Mouse (Mus musculus): Measurements from ENCODE around the gene E2f4.
A peak's percentile ranks its signal among the peaks of the same experiment; 100 is the strongest.

E2f4 gene

DNA sequence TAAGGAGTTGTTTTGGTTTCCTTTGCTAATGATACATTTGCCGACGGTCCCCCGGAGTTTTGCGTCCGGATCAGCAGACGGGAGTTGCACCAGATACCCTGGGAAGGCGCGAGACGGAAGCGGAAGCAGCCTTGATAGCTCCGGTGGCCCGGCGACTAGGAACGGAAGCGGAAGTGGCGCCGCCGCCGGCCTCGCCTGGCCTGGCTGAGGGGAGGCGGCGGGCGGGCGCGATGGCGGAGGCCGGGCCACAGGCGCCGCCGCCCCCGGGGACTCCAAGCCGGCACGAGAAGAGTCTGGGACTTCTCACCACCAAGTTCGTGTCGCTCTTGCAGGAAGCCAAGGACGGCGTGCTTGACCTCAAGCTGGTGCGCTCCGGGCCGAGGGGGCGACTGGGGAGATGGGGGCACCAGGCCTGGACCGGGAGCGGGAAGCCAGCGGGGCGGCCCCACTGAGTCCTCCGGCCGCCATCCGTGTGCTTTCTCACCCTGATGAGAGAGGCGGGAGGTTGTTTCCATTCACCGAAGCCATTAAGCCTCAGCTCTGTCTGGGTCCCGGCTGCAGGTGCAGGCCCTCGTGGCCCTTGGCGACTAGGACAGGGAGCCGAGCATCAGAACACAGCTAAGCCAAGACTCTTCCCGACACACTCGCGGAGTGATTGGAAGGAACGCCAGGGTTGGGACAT lies at the start of gene E2f4:
E2f4 (plus strand) TSS at position 153 of the 682 bp plus-strand sequence.
- DNase-seq = peak; percentile 82 to 86

DNA sequence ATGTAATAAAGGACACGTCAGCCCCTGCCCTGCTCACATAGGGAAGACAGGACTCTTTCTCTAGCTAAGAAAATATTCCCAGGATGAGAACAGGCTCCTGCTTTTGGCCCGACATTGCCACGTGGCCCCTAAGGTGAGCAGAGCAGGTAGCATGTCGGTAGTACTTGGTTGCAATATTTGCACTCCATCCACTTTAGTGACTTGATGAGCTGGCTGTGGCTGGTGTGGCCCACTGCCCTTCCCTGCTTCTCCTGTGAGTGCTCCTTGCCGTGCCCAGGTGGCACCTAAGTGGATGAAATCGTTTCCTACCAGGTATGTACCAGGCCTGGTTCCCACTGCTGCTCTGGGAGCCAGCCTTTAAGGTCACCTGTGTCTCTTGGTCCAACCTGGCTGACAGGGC lies 45.5 kb upstream of the E2f4 start:
- DNase-seq = no peak

- no peak for DNase-seq
Observed at GRCm38 (mm10) chr8:105252680-105253537, 44.6 kb upstream of the E2f4 start.

GRCm38 (mm10) chr8:105253766-105254151 lies 43.7 kb upstream of the E2f4 start:
- no peak for DNase-seq

DNA sequence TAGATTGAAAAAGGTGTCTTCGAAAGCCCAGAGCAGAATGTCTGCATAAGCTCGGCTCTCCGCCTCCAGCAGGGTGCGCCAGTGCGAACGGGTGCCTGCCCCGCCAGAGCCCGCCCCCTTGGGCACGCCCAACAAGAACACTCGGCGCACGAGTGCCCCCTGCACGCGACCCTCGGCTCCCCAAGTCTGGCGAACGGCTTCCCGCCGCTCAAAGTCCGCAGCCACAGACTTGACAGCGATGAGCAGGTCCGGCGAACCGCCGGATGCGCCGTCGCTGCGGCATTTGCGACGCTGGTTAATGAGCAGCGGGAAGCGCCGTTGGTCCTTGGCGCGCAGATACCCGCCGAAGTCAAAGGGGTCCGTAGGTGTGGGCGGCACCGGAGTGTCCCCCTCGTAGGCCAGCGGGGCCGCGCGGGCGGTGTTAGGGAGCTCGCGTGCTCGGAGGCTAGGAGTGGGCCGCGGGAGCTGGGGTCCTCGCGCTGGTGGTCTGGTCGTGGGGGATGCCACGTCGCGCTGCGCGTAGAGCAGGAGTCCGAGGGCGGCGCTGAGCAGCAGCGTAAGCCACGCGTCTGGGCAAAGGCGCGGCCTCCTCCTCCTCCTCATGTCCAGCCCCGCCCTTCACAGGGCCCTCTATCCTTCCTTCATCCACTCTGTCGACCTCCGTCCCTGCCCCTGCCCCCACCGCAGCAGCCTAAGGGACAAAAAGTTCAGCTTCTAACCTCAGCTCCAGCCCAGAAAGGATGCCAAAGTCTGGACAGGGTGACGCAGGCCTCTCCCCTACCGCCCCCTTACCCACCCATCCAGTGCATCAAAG lies 43.1 kb upstream of the E2f4 start:
- peak; percentile 79 to 94 for DNase-seq

- peak in 1 of 2 experiments; percentile 43 for DNase-seq
Observed at GRCm38 (mm10) chr8:105254966-105255350, 42.5 kb upstream of the E2f4 start, which contains the start of gene B3gnt9. Gene B3gnt9, minus strand, starts transcription at chr8:105255153.

DNA sequence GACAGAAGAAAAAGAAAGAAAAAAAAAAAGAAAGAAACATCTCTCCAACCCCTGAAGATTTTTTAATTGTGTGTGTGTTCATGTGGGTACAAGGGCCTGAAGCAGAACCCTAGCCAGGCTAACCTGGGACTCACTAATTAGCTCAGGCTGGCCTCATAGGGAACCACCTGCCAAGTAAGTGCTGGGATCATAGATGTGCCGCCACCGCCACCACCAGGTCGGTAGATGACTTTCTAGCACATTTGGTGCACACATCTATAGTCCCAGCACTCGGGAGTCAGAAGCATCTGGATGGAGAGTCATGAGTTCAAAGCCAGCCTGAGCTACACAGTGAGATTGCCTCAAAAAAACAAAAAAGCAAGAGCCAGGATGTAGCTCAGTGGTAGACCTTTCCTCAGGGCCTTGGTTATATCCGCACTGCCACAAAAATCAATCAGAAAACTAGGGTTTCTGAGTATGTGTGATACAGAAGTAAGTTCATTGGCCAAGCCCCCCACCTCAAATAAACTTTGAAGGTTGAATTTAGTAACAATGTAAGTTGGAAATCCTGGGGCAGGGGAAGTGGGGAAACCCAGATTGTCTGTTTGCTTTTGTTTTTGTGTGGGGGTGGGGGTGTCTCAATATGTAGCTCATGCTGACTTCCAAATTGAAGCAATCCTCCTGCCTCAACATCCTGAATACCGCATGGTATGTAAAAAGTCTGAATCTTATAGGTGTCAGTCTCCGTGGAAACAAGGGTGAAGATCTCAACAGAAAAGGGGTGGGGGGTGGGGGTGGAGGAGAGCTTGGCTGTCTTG lies 39.9 kb upstream of the E2f4 start:
- no peak for DNase-seq

GRCm38 (mm10) chr8:105258911-105259720 lies 38.3 kb upstream of the E2f4 start:
- DNase-seq = no peak

DNA sequence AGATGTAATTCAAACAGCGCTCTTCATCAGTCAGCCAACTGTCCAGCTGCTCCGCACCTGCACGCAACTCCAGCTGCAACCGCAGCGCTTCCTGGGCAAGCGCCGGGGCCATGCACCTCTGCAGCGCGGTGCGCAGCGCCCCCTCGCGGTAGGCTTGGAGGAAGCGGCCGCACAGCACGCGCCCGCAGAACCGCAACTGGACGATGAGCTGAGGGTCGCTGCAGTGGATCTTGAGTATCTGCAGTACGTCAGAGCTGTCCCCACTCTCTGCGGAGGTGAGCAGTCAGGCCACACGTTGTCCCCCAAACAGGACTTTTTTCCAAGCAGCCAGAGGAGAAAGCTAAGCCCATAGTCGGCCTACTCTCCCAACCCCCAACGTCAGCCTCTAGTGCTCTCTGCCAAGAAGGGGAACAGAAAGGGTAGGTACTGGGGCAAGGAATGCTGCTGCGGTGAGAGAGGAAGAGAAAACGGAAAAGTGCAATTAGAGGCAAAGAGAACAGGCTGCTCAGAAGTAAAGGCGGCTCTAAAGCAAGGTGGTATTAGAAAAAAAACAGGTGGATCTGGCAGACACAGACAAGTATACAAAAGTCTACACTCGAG lies 37.6 kb upstream of the E2f4 start:
- DNase-seq = peak; percentile 60 to 78

GRCm38 (mm10) chr8:105260371-105261099 lies 36.9 kb upstream of the E2f4 start:
- DNase-seq = no peak

GRCm38 (mm10) chr8:105261326-105261980 lies 36.0 kb upstream of the E2f4 start:
- no peak for DNase-seq

- no peak for DNase-seq
Observed at GRCm38 (mm10) chr8:105263244-105263912, 34.1 kb upstream of the E2f4 start.

DNA sequence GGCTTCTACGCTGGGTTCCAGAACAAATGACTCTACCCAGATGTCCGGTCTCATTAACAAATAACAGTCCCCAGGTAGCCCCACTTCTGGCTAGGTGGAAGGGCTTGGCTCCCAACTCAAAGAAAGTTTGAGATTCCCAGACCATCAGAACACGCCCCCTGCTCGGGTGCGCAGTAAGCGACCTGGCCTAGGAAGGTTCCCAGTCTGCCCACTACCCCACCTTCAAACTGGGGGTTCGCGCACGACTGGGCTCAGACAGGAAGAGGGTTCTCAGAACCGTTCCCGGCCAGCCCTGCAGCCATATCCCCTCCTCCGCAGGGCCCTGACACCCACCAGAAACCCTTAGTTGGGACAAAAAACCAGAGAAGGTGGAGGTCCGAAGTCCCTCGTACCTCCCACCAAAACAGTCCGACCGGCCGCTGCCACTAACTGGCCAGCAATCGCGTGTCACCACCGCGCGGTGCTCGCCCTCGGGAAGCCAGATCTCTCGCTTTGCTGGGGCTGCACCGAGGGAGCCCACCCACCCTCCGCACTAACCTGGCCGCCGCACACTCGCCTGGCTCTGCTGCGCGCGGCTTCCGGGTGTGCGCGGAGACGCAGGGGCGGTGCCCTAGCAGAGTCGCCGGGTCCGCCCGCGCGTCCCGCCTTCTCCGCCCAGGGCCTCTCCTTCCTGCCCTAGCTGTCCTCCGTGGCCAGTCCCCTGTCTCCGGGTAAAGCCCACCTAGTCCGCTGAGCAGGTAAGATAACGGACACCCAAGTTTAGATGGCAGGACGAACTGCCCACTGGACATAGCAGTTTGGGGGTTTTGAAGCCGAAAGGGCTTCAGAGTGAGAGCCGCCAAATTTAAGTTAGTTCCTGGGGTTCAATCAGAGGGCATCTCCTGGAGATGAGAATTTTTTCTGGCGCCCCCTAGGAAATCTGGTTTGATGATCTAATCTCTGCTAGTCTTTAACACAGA lies 33.2 kb upstream of the E2f4 start, which contains the start of the genes Tradd and Fbxl8:
Tradd (minus strand) TSS at position 586 of the 959 bp plus-strand sequence.
Fbxl8 (plus strand) TSS at position 625 of the 959 bp plus-strand sequence.
- DNase-seq = peak; percentile 71 to 77

DNA sequence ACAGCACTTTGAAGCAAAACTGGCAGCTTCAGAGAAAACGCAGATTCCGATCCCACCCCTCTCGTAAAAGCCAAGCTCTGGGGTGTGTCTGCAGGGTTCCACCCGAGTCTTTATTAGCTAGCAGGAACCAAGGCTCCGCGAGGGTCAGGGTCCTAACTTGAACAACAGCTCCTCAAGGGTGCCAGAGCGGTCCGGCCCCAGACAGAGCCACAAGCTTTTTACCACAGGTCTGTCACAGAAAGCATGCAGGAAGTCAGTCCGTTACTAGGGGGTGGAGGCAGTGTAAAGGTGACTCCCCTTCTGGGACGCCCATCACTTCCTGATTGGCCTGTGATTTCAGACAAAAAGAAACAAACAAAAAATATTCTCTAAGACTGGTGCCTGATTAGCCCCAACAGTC lies 32.3 kb upstream of the E2f4 start:
- peak in 1 of 2 experiments; percentile 44 for DNase-seq

GRCm38 (mm10) chr8:105266775-105267174 lies 30.7 kb upstream of the E2f4 start:
- DNase-seq = peak; percentile 49 to 56

GRCm38 (mm10) chr8:105268342-105269074 lies 29.0 kb upstream of the E2f4 start:
- no peak for DNase-seq

DNA sequence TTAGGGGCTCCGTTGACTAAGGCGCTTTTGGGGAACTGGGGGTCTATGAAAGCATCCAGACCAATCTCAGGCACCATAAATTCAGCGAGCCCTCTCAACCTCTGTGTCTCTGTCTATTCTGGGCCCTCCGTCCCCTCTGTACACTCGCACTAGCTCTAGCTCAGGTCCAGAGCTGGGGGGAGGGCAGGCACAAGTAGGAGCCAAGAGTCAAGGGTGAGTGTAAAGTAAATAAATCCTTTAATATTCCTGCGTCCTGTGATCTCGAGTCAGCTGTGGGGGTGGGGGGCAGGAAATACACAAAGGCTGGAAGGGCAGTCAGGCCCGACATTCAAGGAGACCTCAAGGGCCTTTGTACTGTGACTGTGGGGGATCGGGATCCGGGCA lies 28.4 kb upstream of the E2f4 start:
- no peak for DNase-seq

Measured in spleen, adult 18-20 months (tissue).